Mouse (Mus musculus) CH12F3 (cell line): ENCODE results near the gene Otx2.

Source experiments
- in situ Hi-C: fragments of 300-500 bp; cut with MboI; formaldehyde crosslinking; loops from 2 replicates; pipeline ENCODE4 v1.14.3; 2020; ENCODE audit warnings: low sequenced_read_pairs

Gene Otx2

GRCm38 (mm10) chr14:48673541-48673940, at the start of gene Otx2:
TSS of gene Otx2 (minus strand) at chr14:48673819.
- in situ Hi-C loops: no loop called here

GRCm38 (mm10) chr14:48722763-48723162, 49.1 kb upstream of the Otx2 start:
- in situ Hi-C loops: no loop called here

- in situ Hi-C loops: no loop called here
Observed at GRCm38 (mm10) chr14:48719296-48719695, 45.7 kb upstream of the Otx2 start.

GRCm38 (mm10) chr14:48717632-48718279, 44.1 kb upstream of the Otx2 start:
- in situ Hi-C loops: no loop called here

GRCm38 (mm10) chr14:48716456-48716855, 42.8 kb upstream of the Otx2 start:
- in situ Hi-C loops: no loop called here

DNA sequence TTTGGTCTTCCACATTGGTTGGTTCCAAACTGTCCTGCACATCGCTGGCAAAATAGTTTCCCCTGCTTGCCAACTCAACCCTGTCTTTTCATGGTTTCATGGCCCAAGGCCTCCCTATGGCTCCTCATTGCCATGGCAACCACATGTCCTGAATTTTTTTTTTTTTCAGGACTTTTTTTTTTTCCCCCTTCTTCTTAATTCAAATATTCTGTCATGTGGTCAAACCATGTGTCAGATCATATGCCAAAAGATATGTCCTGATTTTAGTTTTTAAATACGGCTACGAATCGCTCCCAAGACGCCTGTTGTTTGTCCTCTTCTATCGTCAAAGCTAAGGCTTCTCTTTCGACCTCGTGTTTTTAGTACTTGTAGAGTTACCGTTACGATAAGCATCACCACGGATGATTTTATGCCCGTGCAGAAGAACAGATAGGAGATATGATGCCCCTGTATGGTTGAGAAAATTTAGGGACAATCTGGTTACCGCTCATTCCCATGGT, 37.3 kb upstream of the Otx2 start:
- in situ Hi-C loops: no loop called here

DNA sequence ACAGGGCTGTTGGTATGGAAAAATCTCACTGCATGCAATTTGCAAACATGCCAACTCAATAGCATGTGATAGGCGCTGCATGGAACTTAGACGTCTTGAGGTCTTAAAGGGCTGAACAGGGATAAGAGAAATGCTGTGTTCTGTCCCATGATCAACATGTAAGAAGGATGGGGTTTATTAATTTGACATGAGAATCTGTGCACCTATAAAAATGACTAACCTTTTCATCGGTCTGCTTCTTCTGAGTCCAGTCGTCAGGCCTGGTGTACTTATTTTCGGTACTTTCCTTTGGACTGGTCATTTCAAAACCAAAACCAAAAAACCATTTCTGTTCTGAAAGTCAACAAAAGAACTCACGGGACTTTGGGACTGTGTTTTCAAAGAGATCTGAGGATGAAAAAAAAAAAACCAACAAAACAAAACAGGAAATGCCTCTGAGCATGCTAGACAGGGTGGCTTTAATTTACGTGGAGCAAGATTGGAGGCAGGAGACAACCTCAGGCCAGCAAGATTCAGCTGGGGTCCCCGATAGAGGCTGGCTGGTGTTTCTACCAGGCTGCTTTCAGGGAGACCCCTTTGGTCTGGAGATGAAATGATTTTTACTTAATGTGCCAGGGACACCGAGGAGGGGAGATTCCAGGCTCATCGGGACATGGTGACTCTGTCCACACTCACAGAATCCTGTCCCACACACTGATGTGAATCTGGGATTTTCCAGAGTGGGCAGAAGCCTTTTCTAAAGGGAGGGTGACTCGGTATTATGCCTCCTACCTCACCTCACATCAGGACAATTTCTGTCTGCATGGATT, 36.6 kb upstream of the Otx2 start:
- in situ Hi-C loops: no loop called here

DNA sequence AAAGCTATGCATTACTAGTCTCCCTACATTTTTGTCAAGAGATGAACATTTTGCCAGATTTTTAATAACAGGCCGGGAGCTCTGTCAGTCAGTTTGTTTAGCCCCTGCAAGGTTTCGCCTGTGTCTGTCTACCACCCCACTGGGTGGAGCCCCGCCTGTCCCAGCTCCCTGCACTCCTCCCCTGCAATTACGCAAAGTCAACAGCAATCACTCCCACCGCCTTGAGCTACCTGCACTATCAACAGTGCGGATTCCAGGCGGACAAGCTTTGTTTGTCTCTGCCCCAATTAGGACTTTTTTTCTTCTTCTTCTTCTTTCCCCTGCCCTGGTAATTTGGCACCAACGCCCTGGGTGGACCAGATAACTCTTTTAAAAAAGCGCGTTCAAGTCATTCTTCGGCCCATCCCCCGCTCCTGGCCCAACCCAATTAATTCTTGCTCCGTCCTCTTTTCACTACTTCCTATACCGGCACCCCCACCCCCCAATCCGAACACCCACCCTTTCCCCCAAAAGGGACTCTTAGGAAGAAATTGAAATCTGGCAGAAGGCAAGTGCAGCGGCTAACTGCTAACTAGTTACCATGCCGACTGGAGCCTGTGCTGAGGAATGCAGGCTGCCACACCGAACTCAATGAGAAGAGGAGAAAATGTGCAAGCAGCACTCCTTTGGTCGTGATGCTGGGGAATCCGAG, 35.9 kb upstream of the Otx2 start:
- in situ Hi-C loops: no loop called here

DNA sequence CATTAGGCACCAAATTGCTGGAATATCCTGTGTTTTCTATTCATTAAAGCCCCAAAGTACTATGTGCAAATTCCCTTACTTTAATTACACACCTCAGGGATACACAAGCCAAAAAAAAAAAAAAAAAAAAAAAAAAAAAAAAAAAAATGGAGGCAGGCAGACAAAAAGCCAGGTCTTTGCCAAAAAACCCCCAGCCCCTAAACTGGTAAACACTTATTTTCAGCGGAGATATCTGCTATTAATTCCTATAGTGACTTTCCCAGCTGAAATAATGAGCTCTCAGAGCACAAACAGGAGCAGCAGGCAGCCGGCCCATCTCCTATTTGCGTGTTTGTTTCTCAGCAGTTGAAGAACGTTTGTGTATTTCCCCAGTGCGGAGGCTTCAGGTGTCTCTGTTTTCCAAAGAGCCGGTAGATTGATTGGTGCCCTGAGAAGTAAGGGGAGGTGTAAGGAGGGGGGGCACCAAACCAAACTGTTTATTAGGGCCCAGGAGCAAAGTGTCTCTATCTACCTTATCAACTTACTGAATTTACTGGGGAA, 34.3 kb upstream of the Otx2 start:
- in situ Hi-C loops: no loop called here

DNA sequence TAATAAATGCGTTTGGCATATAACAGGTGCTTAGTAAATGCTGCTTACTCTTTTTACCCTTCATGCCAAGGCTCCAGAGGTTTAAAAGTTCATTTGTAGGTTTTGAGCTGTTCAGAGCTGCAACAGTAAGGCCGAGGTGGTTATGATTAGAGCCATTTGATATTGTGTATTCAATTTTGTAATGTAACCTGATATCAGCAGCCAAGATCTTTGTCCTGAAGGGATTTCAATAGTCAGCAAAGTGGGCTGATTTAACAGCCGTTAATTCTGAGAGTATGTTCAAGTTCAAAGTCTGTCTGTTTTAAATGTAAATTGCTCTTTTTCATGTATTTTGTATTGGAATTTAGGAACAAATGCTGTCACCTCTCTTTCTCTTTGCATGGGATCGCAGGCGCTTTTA, 33.8 kb upstream of the Otx2 start:
- in situ Hi-C loops: no loop called here

GRCm38 (mm10) chr14:48700790-48701370, 27.3 kb upstream of the Otx2 start:
- in situ Hi-C loops: no loop called here

DNA sequence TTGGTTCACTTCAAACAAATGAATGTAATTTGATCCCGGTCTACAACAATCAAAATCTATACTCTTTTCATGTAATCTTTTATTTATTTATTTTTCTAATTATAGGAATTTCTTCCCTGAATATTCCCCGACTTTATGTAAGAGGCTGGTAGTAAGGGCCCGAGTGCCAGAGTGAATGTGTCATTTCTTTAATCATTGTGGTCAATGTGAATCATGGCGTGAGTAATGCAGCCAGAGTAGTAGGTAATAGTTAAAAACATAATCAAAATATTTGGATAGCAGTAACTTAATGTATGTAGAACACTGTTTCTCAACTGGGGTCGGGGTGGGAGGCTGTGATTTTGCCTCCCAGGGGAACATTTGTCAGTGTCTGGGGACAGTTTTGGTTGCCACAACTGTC, 6.0 kb upstream of the Otx2 start:
- in situ Hi-C loops: no loop called here

DNA sequence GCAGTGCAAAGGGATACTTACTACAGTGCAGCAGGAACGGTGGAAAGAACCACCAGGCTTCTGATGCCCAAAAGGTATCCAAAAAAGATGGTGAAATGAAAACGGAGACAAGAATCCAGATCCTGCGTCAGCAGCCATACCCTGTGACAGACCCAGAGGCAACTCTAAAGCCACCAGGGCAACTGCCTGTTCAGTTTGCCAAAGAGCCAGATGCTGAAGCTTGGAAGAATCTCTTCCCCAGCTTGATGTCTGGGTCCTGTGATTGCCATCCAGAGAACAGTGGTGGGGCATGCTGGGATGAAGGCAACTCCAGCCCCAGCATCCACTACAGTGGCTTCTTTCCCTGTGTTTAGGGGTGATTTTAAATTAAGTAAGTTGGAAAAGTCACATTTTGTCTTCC, 5.1 kb upstream of the Otx2 start:
- in situ Hi-C loops: no loop called here

DNA sequence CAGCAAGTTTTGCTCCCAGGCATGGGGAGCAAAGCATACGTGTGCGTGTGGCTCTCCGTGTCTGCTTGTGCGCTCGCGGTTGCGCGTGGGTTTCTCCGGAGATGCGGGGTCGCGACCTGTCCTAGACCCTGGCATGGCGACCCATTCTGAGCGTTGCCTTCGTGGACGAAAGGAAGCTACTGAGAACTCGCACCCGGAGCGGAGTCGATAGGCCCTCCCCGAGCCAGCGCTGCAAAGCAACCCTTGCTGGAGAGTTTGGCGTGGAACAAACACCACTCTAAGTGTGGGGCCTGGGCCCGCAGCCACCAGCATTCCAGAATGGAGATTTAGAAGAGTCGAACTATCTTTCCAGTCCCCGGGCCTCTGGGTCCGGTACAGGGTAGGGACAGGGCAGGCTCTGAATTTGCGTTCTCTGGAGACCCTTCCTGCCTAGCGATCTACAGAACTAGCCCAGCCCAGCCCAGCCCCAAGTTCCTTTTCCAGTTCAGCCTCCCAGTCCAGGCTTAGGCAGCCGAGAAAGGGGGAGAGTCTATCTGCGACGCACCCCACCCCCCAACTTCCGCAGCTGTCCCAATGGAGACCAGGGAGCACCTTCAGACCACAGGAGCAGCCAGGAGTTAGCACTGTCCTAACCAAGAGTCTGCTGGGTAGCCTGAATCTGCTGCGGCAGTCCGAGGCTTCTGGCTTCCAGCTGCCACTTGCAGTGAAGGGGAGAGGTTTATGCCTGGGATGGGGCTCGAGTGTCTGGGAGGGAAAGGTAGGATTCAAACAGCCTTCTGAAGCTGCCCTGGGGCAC, 615 bp upstream of the Otx2 start:
- in situ Hi-C loops: no loop called here

DNA sequence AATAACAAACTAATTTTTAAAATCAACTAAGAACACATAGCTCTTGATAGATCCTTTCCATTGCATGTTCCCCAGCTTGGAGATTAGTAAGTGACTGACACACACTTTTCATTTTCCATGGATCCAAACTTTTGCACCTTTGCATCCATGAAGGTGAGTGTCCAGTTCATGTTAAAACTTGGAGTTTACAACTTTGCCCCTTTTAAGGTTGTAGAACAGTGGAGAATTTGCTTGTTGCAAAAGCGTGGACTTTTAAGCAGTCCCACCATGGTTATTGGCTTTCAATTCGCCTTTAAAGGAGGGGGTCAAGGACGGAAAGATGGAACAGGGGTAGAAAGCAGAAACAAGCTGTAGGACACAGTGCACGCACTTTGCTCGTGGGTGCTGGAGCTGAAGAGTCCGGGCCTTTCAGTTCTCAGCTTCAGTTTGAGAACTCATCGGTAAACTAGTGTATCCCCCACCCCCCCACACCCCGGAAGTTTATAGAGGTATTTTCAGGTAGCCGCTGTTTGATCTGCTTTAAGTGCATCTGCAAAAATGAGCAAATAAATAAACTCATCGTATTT, 925 bp downstream of the Otx2 start:
- in situ Hi-C loops: no loop called here

GRCm38 (mm10) chr14:48671480-48672240, 2.0 kb downstream of the Otx2 start:
- in situ Hi-C loops: no loop called here

DNA sequence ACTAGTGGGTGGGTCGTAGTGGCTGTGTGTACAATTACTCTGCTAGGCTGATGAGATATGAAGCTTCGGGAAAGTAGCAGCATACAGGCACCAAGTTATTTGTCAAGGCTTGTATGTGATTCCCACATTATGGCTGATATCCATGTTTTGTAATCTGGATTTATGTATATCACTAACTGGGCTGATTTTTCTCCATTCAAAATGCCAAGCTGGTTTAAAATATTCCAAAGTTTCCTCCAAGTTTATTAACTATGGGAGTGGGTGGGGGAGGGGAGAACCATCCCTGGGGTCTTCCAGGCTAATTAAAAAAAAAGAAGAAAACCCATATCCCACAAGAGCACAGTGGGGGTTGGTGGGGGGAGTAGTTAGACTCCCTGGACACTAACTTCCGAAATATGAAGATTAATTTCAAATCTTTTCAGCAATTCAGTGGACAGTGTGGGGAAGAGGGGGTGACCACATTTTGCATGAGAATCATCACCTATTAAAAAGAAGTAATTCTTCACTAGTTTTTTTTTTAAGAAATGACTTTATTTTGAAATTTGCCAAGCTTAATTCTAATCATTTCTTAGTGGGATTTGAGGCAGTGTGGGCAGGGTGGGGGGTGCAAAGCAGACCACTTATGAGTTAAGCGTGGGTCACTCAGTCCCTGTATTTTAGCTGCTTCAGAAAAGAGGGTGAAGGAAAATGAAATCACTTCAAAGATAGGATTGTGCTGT, 2.7 kb downstream of the Otx2 start:
- in situ Hi-C loops: no loop called here

DNA sequence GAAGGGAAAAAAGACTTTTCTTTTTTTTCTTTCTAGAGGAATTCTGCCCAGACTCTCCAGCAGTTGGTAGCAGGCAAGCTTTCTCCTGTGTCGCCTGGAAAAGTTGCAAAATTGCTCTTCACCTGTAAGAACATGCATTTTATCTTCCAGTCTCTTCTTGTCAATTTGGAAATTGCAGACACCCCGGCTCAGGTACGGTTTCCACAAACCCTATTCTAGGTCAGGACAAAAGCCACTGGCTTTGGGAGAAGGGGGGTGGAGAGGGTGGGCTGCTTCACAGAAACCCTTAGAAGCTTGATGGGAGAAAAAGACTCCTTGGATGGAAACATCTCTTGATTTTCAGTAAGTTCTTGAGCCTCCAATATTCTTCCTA, 3.4 kb downstream of the Otx2 start:
- in situ Hi-C loops: no loop called here
